Mouse (Mus musculus) hindbrain, embryonic 10.5 days (tissue): ENCODE measurements around the gene Gramd1b. TPM values are rescaled to one million over a fixed set of nuclear protein-coding genes. Genes with fewer than 3 reads are reported as not detected.

Source experiments
- DNase-seq: peaks from one replicate; pipeline ENCODE4 v3.0.0-alpha.2; 2017; ENCODE audit warnings: low spot score
- H3K27ac ChIP-seq: fragments of 300-500 bp; sonication (generic); 2 replicates; pipeline ENCODE4 v1.5.1; 2016; ENCODE audit warnings: mild to moderate bottlenecking, moderate library complexity
- H3K27me3 ChIP-seq: fragments of 300-500 bp; sonication (generic); 2 replicates; pipeline ENCODE4 v1.6.1; 2016; ENCODE audit warnings: mild to moderate bottlenecking; ENCODE audit not compliant: poor library complexity, insufficient read depth, severe bottlenecking
- H3K36me3 ChIP-seq: fragments of 300-500 bp; sonication (generic); 2 replicates; pipeline ENCODE4 v1.6.1; 2016; ENCODE audit warnings: mild to moderate bottlenecking, moderate library complexity
- H3K4me1 ChIP-seq: fragments of 300-500 bp; sonication (generic); replicated peaks from 2 replicates; pipeline ENCODE4 v1.6.1; 2016; ENCODE audit warnings: mild to moderate bottlenecking
- H3K4me3 ChIP-seq: fragments of 300-500 bp; sonication (generic); 2 replicates; pipeline ENCODE4 v1.5.1; 2016; ENCODE audit warnings: mild to moderate bottlenecking, moderate library complexity
- H3K9me3 ChIP-seq: fragments of 300-500 bp; sonication (generic); 2 replicates; pipeline ENCODE4 v1.6.1; 2016; ENCODE audit warnings: mild to moderate bottlenecking, moderate library complexity
- WGBS: fragments of 180-500 bp; shearing (Covaris S2); methylation state at CpG from one replicate; pipeline ENCODE4 v1.1.7; 2016; 5-methylcytosine and 5-hydroxymethylcytosine counted together
- polyA plus RNA-seq: library from polyadenylated mRNA; unstranded; fragments of >200 nt; fragmentation: Nextera tagmentation; extraction: Ambion mirVana; gene quantifications from 2 replicates; pipeline ENCODE4 v1.2.1, GENCODE M21; 2016

The Gramd1b gene
- polyA plus RNA-seq, 1 experiment from 2014 or later, result 4.6 TPM

GRCm38 (mm10) chr9:40376139-40376541 is 155.0 kb downstream of the Gramd1b start:
- WGBS, result 6% methylated on average over 11 of the region's 11 CpGs
- no peaks in the 10 kb centered on the region for H3K36me3 ChIP-seq
- H3K4me1 ChIP-seq, result peaks cover 33% of the 10 kb centered on the region
- H3K4me3 ChIP-seq, result peak overlapping the region; percentile 44
- peak overlapping the region; percentile 77 for H3K27ac ChIP-seq
- H3K9me3 ChIP-seq, result no peaks in the 10 kb centered on the region
- peak; percentile 56 for DNase-seq
- H3K27me3 ChIP-seq, result 0 out of 2 replicates have a peak, but pooled peaks cover 3% of the 10 kb centered on the region

GRCm38 (mm10) chr9:40375518-40375917 is 155.7 kb downstream of the Gramd1b start:
- 52% methylated on average over 6 of the region's 6 CpGs for WGBS
- Histone ChIP-seq H3K36me3 (no peaks in the 10 kb centered on the region), H3K4me1 (peaks cover 33% of the 10 kb centered on the region), H3K27ac (peak overlapping the region; percentile 77), H3K27me3 (0 out of 2 replicates have a peak, but pooled peaks cover 3% of the 10 kb centered on the region), H3K9me3 (no peaks in the 10 kb centered on the region), H3K4me3 (peak overlapping the region; percentile 44; the same call in 1 of the 2 replicates)
- no peak for DNase-seq

- WGBS, result 32% methylated on average over 5 of the region's 5 CpGs
- Histone ChIP-seq H3K9me3 (no peaks in the 10 kb centered on the region), H3K4me1 (peaks cover 33% of the 10 kb centered on the region), H3K36me3 (no peaks in the 10 kb centered on the region), H3K27ac (no peak overlapping the region; the same call in 1 of the 2 replicates), H3K4me3 (no peak overlapping the region), H3K27me3 (0 out of 2 replicates have a peak, but pooled peaks cover 3% of the 10 kb centered on the region)
- no peak for DNase-seq
Observed at GRCm38 (mm10) chr9:40374992-40375391, 156.2 kb downstream of the Gramd1b start.

- WGBS, result 57% methylated on average over 6 of the region's 6 CpGs
- no peaks in the 10 kb centered on the region for H3K9me3 ChIP-seq
- peaks cover 33% of the 10 kb centered on the region for H3K4me1 ChIP-seq
- no peak overlapping the region for H3K27ac ChIP-seq
- 0 out of 2 replicates have a peak, but pooled peaks cover 3% of the 10 kb centered on the region for H3K27me3 ChIP-seq
- no peaks in the 10 kb centered on the region for H3K36me3 ChIP-seq
- DNase-seq, result no peak
- H3K4me3 ChIP-seq, result no peak overlapping the region
Observed at GRCm38 (mm10) chr9:40374533-40374971, 156.6 kb downstream of the Gramd1b start.

GRCm38 (mm10) chr9:40374052-40374451 is 157.1 kb downstream of the Gramd1b start:
- peaks cover 33% of the 10 kb centered on the region for H3K4me1 ChIP-seq
- 0 out of 2 replicates have a peak, but pooled peaks cover 3% of the 10 kb centered on the region for H3K27me3 ChIP-seq
- WGBS, result 74% methylated on average over 11 of the region's 11 CpGs
- no peak overlapping the region for H3K4me3 ChIP-seq
- H3K9me3 ChIP-seq, result no peaks in the 10 kb centered on the region
- no peak overlapping the region for H3K27ac ChIP-seq
- no peak for DNase-seq
- no peaks in the 10 kb centered on the region for H3K36me3 ChIP-seq

GRCm38 (mm10) chr9:40370151-40370550 is 161.0 kb downstream of the Gramd1b start:
- no peaks in the 10 kb centered on the region for H3K9me3 ChIP-seq
- 0 out of 2 replicates have a peak, but pooled peaks cover 3% of the 10 kb centered on the region for H3K27me3 ChIP-seq
- no peak for DNase-seq
- WGBS, result 93% methylated on average over 4 of the region's 4 CpGs
- H3K27ac ChIP-seq, result no peak overlapping the region
- peaks cover 14% of the 10 kb centered on the region for H3K4me1 ChIP-seq
- H3K36me3 ChIP-seq, result no peaks in the 10 kb centered on the region
- no peak overlapping the region for H3K4me3 ChIP-seq

GRCm38 (mm10) chr9:40366795-40367194 is 164.4 kb downstream of the Gramd1b start:
- H3K27ac ChIP-seq, result no peak overlapping the region
- H3K27me3 ChIP-seq, result no peaks in the 10 kb centered on the region
- 0 out of 2 replicates have a peak, but pooled peaks cover 5% of the 10 kb centered on the region for H3K4me1 ChIP-seq
- no peak for DNase-seq
- no peaks in the 10 kb centered on the region for H3K36me3 ChIP-seq
- no peak overlapping the region for H3K4me3 ChIP-seq
- H3K9me3 ChIP-seq, result no peaks in the 10 kb centered on the region
- 91% methylated on average over 8 of the region's 8 CpGs for WGBS

- WGBS, result 84% methylated on average over 7 of the region's 7 CpGs
Observed at GRCm38 (mm10) chr9:40364312-40364711, 166.9 kb downstream of the Gramd1b start.

GRCm38 (mm10) chr9:40361970-40362369 is 169.2 kb downstream of the Gramd1b start:
- H3K36me3 ChIP-seq, result no peaks in the 10 kb centered on the region
- H3K27ac ChIP-seq, result no peak overlapping the region
- H3K9me3 ChIP-seq, result no peaks in the 10 kb centered on the region
- H3K4me1 ChIP-seq, result peaks cover 20% of the 10 kb centered on the region
- H3K4me3 ChIP-seq, result no peak overlapping the region
- no peak for DNase-seq
- WGBS, result 88% methylated on average over 6 of the region's 6 CpGs
- H3K27me3 ChIP-seq, result no peaks in the 10 kb centered on the region

More at GRCm38 (mm10) chr9:40364312-40364711, 166.9 kb downstream of the Gramd1b start:
- Histone ChIP-seq H3K27ac (no peak overlapping the region), H3K27me3 (no peaks in the 10 kb centered on the region), H3K36me3 (no peaks in the 10 kb centered on the region), H3K9me3 (no peaks in the 10 kb centered on the region), H3K4me1 (0 out of 2 replicates have a peak, but pooled peaks cover 5% of the 10 kb centered on the region), H3K4me3 (no peak overlapping the region)
- no peak for DNase-seq

GRCm38 (mm10) chr9:40358408-40358896 is 172.7 kb downstream of the Gramd1b start:
- Histone ChIP-seq H3K4me3 (no peak overlapping the region), H3K36me3 (no peaks in the 10 kb centered on the region), H3K9me3 (no peaks in the 10 kb centered on the region), H3K27me3 (no peaks in the 10 kb centered on the region), H3K4me1 (peaks cover 15% of the 10 kb centered on the region), H3K27ac (peak overlapping the region; percentile 3; the same call in 1 of the 2 replicates)
- no peak for DNase-seq
- WGBS, result 38% methylated on average over 8 of the region's 8 CpGs

- Histone ChIP-seq H3K4me3 (no peak overlapping the region), H3K36me3 (no peaks in the 10 kb centered on the region), H3K4me1 (peaks cover 15% of the 10 kb centered on the region), H3K9me3 (no peaks in the 10 kb centered on the region), H3K27ac (no peak overlapping the region), H3K27me3 (no peaks in the 10 kb centered on the region)
- DNase-seq, result no peak
- WGBS, result 92% methylated on average over 4 of the region's 4 CpGs
Observed at GRCm38 (mm10) chr9:40356768-40357446, 174.3 kb downstream of the Gramd1b start.

- no peak for DNase-seq
- Histone ChIP-seq H3K36me3 (no peaks in the 10 kb centered on the region), H3K4me3 (no peak overlapping the region), H3K9me3 (no peaks in the 10 kb centered on the region), H3K4me1 (peaks cover 15% of the 10 kb centered on the region), H3K27me3 (no peaks in the 10 kb centered on the region), H3K27ac (no peak overlapping the region)
- WGBS, result 90% methylated on average over 5 of the region's 5 CpGs
Observed at GRCm38 (mm10) chr9:40356368-40356767, 174.8 kb downstream of the Gramd1b start.

- Histone ChIP-seq H3K4me3 (no peak overlapping the region), H3K27me3 (no peaks in the 10 kb centered on the region), H3K36me3 (no peaks in the 10 kb centered on the region), H3K9me3 (no peaks in the 10 kb centered on the region), H3K4me1 (peaks cover 15% of the 10 kb centered on the region), H3K27ac (no peak overlapping the region)
- 97% methylated on average over 8 of the region's 8 CpGs for WGBS
- no peak for DNase-seq
Observed at GRCm38 (mm10) chr9:40355406-40355805, 175.8 kb downstream of the Gramd1b start.
